Mouse (Mus musculus) urinary bladder, postnatal 36 days (tissue): Measurements from ENCODE around the gene Slc8a2.
A peak's percentile ranks its signal among the peaks of the same experiment; 100 is the strongest.

Experiments
- DNase-seq, 2 experiments: peaks; one replicate each; pipeline ENCODE4 v3.0.0; 2022; ENCODE audit warnings: low spot score in 2 of 2, mixed read lengths in 1 of 2

Gene Slc8a2

DNA sequence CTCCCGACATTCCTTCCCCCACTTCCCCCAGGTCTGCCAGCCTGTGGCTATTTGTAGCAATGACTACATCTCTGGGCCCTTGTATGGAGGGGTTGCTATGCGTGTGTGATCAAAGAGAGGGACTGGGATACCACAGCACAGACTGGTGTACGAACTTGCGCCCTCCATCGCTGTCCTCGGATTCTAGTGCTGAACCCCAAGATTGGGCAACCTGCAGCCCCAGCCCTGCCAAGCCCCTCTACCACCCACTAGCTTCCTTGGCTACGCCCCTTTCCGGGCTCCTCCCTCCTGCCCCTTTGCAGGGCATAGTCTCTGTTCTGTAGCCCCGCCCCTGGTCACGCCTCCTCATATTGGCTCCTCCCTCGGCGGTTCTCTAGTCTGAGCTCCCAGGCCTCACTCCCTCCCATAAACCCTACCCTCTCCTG is at the start of gene Slc8a2:
TSS of gene Slc8a2 (plus strand) at position 406 of the 425 bp plus-strand sequence.
- DNase-seq: peak; percentile 32 to 58

DNA sequence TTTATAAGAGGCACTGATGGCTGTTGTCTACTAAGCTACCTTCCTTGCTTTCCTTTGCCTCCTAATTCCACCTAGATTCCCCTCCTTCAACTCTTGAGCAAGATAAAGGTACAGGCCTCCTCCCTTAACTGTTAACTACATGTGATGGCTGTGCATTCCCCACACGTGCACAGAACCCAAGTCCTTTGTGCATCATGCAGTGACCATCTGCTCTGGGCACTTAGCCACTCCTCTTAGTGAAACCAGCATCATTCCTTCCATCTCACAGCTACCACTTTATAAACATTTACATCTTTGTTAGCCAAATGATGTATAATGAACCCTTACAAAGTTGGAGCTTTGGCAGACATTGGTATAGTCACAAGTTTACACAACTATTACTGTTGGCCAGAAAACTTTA is 49.7 kb upstream of the Slc8a2 start:
- no peak for DNase-seq

DNA sequence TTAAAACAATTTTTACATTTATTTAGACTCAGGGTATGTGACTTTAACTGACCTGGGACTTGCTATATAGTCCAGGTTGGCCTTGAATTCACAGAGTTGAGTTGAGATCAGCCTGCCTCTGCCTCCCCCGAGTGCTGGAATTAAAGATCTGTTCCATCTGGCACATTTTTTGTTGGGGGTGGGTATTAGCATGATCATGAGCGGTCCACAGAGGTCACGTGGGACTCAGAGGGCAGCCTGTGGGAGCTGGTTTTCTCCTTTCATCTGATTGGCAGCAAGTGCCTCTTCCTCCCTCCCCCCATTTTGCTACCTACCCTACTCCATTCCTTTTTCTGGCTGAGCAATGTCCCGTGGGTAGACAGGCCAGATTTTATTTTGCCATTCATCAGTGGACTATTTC is 49.0 kb upstream of the Slc8a2 start:
- DNase-seq: no peak

DNA sequence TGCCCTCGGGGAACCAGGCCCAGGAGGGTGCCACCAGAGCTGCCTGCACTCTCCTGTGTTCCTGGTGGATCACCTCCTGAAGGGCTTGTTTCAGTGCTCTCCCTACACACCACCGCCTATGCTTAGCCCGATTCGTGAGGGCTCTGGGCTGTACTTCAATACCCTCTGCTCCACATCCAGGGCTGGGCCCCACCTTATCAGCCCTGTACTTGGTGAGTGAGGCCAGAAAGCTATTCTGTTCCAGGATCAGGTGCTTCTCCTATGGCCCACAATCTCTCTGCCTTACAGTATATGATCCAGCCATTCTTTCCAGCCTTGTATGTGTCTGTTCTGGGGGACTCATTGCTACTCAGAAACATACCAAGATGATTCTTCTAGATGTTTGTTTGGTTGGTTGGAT is 46.3 kb upstream of the Slc8a2 start:
- no peak for DNase-seq

DNA sequence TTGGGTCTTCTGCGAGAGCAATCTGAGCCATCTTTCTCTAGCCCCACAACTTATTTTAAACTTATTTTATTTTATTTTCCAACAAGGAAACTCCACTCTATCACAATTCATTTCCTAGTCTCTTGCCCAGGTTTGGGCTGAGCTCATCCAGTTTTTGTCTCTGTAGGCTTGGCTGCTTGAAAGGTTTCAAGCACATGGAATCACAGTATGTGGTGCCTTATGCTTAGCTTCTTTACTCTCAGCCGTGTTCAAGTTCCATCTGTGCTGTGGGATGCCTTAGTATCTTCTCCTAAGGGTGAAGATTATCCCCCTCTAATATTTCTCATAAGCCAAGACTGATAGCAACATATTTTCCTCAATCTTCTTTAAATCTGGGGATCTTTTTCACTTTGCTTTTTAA is 42.0 kb upstream of the Slc8a2 start:
- DNase-seq: no peak

DNA sequence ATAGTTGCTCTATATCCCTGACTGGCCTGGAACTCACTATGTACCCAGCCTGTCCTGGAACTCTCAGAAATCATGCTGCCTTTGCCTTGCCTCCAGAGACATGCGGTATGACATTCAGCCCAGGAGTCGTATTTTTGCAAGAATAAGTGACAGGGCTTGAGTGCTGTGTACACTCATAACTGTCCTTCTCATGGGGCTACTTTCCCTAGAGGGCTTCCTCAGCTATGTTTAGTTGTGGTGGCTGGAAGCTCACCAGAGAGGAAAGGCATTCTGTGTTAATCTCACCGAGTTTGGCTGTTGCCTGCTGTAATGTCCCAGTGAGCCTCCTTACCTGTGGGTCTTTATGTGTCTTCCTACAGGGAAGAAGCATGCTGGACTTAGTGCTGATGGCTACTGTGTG is 35.0 kb upstream of the Slc8a2 start:
- no peak for DNase-seq

DNA sequence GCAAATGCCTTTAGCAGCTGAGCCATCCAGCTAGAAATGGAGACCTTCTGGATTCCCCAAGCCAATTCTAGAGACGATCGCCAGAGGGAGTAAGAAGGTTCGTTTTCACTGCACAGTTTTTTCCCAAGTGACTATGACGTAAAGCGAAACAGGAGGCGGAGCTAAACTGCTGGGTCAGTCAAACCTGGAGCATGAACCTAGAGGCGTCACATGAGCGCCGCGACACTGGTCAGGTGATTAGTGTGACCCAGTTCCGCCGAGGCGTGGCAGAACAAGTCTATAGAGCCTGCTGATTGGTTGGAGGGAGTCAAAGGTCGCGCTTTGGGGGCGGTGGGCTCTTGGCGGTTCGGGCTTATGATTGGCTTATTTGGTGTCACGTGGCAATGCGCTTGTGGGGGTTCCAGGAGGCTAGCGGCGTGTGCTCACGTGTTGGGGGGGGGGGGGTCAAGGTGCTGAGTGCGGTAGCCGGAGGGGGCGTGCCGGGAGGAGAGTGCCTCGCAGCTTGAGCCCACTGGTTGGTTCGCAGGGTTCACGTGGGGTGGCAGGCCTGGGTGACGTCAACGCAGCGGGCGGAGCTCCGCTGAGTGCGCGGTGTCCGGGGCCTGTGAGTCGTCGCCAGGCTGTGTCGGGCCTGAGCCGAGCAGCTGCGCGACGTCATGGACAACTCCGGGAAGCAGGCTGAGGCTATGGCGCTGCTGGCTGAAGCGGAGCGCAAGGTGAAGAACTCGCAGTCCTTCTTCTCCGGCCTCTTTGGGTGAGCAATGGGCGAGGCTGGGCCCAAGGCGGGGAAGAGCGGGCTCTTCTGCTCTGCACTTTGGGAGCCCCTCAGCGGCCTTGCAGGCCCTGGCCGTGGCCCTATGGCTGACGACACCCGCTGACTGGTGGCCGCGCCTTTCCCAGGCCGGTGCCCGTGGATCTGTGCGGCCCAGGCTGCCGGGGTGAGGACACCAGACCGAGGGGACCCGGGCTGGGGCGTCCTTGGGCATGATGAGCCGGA is 31.3 kb upstream of the Slc8a2 start, which contains the start of gene Napa:
TSS of gene Napa (plus strand) at position 438 of the 997 bp plus-strand sequence.
- DNase-seq: peak; percentile 96 to 99

DNA sequence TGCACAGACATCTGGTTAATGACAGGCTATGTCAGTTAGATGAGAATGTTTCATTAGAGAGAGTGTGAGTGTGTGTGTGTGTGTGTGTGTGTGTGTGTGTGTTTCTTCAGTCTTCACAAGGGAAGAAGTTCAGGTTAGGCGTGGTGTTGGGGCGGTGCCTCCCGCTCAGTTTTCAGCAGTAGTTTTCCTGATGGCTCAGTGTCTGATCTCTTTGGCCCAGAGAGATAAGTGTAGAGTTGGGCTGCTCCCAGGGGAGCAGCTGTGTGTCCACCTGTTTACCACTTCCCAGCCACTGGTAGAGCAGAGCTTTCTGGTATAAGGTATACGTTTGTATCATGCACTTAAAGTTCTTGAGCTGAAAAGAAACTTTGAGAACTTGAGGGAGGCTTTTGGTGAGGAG is 29.7 kb upstream of the Slc8a2 start:
- no peak for DNase-seq

DNA sequence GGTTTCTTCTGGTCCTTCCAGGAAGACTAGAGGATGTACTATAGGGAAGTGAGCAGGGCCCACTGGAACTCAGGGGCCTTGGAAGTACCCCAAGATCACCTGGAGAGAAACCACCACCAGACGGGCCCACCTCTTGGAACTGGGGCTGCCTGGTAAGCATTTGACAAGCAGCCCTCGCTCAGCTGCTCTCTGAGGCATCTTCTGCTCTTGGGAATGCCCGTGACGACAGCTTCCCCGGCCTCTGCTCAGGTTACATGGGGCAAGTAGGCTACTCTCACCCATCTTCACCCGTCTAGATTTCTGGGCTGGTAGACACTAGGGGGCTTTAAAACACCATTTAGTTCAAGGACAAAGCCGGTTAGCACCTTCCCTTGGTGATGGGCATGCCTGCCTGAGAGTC is 28.5 kb upstream of the Slc8a2 start:
- no peak for DNase-seq

DNA sequence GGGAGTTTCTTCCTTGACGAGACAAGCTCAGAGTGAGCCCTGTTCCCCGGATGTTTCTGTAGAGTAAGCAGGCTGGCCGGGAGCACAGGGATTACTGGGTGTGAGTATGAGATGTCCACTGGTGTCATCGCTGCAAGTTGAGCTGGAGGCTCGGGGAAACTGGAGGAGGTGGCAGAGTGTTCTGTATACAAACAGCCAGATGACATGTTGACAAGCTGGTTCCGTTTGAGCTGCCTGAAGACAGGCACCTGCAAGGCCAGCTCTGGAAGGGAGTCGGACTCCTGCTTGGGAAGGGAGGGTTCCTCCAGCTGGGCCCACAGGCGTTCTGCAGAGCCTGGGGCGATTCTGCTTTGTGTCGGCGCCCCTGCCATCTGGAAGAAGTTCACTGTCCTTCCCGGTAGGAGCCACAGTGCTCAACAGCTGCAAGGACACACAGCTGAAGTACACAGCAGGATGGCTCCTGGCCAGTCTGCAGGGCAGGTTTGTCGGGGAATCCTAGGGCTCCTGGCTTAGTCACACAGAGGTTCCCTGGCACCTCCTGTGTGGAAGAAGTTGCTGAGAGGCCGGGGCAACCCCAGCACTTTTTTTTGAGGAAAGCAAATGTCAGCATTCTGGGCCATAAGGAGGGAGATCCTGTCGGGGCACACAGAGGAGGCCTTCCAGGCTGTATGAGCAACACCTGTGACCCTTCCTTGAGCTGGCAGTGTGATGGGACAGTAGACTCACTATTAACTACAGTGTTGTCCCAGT is 27.7 kb upstream of the Slc8a2 start:
- DNase-seq: no peak

DNA sequence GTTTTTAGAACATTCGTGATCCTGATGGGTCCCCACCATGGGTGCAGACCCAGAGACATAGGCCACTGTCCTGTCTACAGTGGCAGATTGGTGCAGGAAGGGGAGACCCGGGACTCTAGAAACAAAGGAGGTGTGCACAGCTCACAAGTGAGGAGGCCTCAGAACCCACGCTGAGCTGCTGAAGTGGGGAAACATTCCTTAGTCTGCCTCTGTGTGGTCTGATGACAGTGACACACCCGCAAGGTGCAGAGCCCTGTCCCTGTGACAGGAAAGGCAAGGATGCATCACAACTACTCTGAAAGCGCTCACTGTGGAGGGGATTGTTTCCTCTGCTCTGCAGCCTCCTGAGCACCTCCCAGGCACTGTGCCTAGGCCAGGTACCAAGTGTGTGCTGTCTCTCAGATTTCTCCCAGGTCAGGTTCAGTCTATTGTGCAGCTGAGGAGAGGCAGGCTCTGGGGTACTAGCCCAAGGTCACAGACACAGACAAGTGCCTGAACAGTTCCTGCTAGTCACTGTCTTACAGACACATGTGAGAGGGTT is 26.9 kb upstream of the Slc8a2 start:
- no peak for DNase-seq

DNA sequence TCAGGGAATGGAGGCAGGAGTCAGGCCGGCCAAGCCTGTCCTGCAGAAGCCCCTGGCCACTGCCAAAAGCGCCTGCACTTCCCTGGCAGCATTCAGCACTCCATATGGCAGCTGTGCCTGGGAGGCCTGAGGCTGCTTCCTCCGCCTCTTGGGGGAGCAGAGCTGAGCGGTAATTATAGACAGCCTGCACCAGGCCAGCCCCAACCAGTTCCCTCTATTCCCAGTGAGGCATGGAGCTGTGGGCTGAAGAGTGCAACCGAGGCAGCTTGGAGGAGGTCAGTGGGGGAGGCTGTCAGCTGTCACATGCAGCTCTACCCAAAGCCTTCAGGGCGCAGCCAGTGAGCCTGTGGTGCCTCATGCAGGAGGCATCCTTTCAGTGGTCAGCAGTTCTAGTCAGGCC is 25.9 kb upstream of the Slc8a2 start:
- DNase-seq: no peak

DNA sequence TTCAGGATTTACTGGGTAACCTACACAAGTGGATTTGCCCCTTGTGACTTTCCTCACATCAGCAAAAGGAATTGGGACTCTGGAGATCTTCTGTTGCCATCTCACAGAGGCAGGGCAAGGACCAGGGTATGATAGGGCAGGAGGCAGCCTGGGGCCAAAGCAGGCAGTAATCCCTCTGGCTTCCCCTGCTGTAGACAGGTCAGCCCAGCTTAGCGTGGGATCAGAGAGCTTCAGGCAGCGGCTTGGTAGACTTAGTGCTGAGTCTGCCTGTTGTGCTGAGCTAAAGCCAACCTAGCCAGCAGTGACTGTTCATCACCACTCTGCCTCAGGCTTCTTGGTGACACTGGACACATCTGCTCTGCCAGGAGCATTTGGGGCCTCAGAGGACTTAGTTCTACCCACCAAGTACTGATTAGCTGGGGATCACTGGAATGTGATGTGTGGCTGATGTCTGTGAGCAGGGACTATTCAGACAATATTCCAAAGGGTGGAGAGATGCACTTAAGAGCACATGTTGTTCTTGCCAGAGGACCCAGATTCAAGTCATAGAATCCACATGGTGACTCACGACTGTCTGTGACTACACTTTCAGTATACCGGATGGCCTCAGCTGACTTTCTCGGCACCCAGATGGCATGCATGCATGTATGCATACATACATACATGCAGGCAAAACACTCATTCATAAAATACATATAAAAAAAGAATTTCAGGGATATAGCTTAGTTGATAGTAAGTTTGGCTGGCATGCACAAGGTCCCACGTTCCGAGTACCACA is 24.8 kb upstream of the Slc8a2 start:
- DNase-seq: no peak

DNA sequence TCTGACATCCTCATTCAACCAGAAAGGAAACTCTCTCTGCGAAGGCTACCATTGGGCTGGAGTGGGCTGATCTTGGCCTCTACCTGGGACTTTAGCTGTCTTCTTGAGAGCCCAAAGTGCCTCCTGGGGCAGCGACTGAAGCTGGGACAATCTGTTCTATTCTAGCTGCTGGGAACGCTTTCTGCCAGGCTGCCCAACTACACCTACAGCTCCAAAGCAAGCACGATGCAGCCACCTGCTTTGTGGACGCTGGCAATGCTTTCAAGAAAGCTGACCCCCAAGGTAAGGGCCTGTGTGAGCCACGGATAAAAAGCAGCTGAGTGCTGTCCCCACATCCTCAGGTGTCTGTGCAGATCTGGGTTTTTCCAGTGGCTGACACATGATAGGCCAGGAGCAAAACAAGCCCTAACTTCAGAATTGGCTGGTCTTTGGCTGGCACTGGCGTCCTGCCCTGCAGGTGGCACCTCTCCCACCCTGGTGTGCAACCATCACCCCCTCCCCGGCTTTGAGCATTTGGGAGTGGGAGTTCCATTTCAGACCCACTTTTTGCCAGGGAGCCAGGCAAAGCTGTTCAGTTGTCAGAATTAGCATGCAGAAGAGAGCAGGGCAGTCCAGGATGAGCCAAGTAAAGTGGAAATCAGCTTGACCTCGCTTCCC is 20.6 kb upstream of the Slc8a2 start:
- no peak for DNase-seq

DNA sequence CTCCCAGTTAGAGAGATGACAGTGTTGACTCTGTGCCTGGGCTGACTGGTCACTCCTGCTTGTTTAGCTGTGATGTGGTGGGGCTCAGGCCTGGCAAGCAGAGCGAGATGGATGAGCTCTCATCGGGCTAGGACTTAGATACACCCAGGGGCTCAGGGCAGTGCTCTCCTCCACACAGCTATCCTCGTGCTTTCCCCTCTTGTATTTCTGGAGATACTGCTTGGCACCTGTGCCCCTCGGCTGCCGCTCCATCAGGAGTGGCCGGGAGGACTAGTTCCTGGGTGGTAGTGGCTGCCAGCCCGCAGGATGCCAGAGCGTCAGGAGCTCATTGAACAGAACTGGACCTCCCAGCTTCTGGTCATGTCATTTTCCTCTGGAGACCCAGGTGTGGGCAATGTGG is 19.5 kb upstream of the Slc8a2 start:
- no peak for DNase-seq

DNA sequence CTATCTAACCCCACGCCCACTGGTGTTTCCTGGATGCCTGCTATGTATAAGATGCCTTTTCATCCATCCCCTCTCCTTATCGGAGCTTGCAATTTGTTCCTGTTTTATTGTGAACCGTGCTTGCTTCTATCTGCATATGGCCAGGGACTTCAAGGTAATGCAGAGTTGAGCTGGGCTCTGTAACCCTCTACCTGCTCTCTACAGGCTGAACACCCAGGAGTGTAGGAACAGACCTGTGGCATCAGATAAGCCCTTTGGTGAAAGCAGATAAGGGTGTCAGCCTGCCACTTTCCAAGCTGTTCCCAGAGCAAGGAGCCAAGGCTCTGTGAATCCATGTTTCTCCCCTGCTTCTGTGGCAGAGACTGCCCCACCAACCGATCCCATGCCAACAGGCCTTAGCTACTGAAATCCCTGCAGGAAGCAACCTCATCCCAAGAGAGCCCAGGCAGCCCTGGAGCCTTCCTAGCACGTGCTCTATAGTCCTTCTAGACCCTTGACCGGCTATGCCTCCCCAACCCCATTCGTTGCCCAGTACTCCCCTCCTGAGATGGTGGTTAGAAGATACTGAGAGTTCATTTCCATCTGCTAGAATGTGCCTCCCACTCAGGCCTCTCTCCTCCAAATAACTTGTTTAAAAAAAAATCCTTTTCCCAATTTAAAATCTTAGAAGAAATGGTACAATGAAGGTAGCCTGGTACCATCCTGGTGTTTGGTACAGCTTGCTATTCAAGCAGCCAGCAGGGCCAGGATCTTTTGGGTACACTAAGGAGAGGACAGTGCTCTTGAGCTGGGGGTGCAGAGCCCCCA is 18.1 kb upstream of the Slc8a2 start:
- no peak for DNase-seq

DNA sequence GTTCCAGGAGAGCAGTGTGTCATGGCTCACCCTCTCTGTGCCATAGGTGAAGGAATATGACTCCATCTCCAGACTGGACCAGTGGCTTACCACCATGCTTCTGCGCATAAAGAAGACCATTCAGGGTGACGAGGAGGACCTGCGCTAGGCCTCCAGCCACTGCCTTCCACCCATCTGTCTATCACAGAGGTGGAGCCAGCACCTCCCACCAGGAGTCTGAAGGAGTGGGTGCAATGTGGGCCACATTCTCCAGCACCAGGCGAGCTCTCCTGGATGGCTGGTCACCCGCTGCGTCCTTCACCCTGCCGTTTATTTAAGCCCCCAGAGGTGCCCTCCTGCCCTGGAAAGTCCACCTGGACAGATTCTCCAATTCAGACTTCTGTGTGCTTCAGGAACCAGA is 13.2 kb upstream of the Slc8a2 start:
- no peak for DNase-seq

DNA sequence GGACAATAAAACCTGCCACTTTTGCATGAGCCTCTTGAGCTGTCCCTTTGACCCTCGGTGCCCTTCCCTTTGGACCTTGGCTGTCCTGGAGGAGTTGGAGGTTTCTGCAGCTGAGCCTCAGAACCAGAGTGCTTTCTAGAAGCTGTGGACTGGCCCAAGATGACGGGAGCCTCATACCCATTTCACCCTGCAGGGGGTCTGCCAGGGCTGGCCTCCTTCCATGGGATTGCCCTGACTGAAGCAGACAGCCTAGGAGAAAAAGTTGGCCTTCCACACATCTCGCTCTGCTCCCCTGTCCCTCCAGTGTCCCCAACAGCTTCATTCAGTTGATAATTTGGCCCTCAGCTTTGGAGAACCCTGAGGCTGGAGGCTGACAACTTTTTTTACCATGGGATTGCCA is 12.5 kb upstream of the Slc8a2 start:
- DNase-seq: no peak

DNA sequence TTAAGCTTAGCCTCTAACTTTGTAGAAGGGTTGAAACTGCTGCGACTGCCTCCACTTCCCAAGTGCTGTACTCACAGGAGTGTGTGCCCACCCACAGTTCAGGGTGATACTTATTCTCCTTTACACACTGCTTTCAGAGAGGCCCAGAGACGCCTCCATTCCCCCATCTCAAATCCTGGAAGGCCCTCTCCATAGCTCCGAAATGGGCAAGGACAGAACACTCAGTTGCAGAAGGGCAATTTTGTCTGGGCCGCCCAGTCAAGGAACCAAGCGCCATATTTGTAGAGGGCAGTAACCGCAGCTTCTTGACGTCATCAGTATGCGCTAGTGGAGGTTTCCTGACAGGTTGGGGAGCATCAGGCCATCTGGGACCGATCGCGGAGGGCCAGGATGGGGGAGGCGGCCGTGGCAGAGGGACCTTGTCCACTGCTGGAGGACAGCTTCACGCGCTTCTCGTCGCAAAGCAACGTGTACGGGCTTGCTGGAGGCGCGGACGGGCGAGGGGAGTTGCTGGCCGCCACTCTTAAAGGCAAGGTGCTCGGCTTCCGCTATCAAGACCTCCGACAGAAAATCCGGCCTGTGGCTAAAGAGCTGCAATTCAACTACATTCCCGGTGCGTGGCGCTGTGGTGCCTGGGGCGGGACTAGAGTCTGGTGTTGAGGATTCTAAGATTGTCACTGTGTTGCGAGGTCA is 9.9 kb upstream of the Slc8a2 start, which contains the start of gene Kptn:
TSS of gene Kptn (plus strand) at position 327 of the 693 bp plus-strand sequence.
- peak; percentile 87 to 91 for DNase-seq

DNA sequence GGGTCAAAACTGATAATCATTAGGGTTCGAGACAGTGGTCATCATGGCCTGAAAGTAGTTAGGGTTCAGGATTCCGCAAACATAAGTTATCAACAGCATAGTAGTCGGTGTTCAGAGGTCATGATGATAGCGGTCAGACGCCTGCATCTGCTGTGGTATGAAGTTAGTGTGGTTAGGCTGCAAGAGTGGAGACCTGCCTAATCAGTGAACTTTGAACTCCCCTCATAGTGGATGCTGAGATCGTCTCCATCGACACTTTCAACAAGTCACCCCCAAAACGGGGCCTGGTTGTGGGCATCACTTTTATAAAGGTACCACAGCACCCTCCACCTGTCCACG is 9.4 kb upstream of the Slc8a2 start:
- DNase-seq: no peak
